Mouse (Mus musculus) urinary bladder, postnatal 10 days (tissue): ENCODE measurements around the gene Pdlim4.

ENCODE experiments used
- DNase-seq: peaks from one replicate; pipeline ENCODE4 v3.0.0; 2022; ENCODE audit warnings: low spot score

Pdlim4 gene

DNA sequence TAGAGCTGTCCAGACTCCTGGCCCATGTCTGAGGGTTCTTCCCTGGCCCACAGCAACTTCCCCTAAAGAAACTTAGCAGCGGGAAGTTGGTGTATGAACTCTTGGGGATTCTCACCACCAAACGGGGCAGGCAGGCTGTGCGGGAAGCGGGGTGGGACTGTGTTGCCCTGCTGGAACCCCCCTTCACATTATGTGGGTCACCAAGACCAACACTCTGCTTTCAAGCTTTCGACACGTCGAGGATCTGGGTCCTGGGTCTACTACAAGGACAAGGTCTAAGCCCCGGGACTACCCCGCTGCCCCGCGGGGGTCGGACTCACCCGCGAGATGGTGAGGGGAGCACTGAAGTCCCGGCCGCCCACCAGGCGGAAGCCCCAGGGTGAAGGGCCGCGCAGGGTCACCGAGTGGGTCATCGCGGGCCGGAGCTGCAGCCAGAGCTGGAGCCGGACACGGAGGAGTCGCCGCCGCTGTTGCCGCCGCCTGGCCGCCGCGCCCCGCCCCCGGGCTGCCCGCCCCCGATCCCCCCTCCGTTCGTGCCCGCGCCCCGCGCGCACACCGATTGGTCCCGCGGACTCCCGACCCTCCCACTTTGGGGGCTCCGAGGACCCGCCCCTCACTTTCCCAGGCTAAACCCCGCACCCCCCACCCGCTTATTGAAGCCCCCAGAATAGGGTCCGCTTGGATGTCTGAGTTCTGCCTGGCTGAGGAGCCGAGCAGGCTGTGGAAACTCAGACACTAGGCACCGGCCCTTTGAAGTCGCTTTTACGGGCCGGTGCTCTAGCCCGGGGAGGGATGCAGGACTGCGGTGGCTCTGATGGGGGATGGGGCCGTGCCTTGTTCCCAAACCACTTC lies at the start of gene Pdlim4:
Pdlim4 (minus strand) TSS at position 495 of the 852 bp plus-strand sequence.
- DNase-seq: no peak

DNA sequence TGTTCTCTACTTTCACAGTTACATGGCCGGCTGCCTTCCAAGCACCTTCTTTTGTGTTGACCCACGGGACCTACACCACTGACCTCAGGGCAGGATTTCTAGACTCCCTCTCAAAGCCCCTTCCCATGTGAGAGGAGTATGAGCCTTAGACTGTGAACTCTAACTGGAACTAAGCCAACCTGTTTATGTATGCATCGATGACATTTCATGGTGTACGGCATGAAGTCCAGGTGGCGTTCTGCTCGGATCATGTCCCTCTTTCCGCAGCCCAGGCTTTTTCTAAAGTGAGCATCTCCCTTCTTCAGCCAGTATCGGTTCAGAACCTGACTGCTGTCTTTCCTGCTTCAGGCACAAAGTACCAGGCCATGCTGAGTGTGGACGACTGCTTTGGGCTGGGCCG lies 48.3 kb upstream of the Pdlim4 start:
- DNase-seq: peak; percentile 5

GRCm38 (mm10) chr11:54116406-54116805 lies 47.6 kb upstream of the Pdlim4 start:
- peak; percentile 7 for DNase-seq

DNA sequence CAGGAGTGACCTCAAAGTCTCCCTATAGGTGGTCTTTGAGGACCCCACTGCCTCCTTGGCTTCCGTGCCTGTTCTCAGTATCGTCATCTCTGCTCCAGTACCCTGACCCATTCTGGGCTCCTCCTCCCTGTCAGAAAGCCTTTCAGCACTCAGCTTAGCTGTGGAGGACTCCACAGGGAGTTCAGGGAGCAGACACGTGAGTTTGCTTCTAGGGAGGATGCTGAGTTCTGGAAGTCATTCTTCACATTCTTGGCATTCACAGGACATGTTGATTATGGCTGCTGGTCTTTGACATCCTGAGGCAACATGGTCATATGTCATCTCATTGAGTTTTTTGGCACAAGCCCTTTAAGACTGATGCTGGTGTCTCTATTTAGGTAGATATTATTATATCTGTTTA lies 47.1 kb upstream of the Pdlim4 start:
- peak; percentile 6 for DNase-seq

DNA sequence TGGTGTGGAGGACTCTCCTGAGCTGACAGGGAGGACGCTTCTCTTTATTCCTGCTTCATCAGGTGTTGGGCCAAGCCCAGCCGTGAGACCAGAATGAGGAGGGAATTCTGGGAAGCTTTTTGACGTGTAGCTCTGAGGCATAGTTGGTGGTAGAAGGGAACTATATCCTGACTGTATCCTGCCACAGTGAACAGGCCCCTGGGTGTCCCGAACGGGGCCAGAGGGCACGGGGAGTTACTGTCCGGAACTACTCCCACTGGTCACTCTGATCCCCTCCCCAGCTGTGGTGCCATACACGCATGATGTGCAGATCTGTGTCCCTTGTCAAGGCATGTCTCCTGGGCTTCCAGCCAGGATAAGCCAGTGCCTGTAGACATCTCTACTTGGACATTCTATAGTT lies 46.5 kb upstream of the Pdlim4 start:
- peak; percentile 8 for DNase-seq

DNA sequence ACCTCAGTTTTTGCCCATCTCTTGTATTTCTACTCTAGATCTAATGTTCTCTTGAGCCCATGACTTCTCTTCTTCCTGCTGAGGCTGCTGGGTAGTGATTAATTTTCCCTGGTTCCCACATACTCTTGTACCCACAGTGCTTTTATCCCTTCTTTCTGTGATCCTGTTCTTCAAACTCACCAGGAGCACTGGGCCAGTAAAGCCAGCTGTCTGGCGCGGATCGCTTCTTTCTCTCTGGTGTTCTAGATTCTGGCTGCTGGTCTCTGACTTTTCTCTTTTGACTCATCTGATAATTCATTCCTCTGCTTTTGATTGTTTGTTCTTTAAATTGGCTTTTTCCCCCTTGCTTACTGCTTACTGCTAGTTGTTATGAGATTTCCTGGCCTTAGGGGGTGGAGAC lies 45.9 kb upstream of the Pdlim4 start:
- DNase-seq: peak; percentile 4

GRCm38 (mm10) chr11:54113352-54113751 lies 44.5 kb upstream of the Pdlim4 start:
- DNase-seq: peak; percentile 4

DNA sequence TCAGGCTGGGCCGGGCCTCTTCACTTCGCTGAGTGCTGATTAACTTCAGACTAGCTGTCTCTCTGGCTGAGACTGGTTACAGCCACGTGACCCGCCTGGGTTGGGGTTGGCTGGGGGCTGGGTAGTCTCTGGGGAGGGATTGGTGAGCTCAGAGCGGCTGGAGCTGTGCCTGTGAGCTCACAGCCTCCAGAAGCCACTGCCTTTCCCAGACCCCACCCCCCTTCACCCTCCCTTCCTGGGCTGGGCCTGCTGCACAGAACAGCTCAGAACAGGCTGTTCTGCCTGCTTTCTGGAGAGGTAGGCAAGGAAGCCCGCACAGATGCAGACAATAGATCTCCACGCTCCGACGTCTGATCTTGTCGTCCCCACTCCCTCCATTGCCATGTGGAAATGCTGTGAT lies 44.1 kb upstream of the Pdlim4 start:
- DNase-seq: peak; percentile 69

DNA sequence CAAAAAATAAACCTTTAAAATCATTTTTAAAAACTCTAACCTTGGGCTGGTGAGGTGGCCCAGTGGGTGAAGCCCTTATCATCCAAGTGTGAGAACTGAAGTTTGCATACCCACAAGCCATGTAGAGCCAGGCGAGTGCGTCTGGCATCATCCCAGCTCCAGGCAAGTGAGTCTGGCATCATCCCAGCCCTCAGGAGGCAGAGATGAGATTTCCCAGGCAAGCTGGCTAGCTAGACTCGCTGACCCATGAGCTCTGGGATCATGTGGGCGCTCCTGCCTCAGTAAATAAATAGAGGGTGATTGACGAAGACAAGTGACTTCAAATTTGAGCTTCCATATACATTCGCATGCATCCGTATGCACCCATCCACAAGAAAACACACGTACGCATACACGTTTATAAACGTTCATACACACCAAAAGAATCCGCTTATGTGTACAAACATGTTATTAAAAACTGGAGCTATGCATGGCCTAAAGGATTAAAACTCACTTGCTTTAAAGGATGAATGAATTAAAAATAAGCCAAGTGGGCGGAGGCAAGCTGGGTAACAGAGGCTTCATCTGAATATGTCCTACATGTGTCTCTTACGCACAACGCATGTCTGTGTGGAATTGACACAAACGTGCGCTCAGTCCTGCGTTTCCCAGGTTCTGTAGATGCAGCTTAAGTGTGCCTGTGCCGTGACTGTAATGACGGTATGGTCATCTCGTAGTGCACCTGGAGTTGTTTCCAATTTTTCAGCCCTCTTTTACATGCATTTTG lies 43.3 kb upstream of the Pdlim4 start:
- DNase-seq: peak; percentile 10

GRCm38 (mm10) chr11:54111291-54111690 lies 42.5 kb upstream of the Pdlim4 start:
- DNase-seq: peak; percentile 8

- DNase-seq: peak; percentile 8
Measured at GRCm38 (mm10) chr11:54108894-54109293, 40.1 kb upstream of the Pdlim4 start.

DNA sequence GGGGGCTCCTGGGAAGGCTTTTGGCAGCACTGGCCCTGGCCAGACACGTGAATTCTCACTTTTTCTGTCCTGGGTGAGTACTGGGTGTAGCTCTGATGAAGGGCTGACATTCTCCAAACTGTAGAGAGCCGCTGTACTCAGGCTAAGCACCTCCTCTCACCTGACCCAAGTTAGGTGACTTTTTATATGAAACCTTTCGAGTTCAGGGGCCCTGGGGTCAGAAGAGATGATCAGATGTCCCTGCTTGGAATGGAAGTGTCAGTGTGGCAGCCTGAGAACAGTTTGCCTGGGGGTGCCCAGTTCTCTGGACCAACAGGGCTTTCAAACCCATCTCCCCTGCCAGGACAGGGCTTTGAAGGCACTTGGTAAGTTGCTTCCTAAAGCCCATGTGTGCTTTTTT lies 39.3 kb upstream of the Pdlim4 start:
- peak; percentile 3 for DNase-seq

GRCm38 (mm10) chr11:54107239-54107638 lies 38.4 kb upstream of the Pdlim4 start:
- peak; percentile 8 for DNase-seq

DNA sequence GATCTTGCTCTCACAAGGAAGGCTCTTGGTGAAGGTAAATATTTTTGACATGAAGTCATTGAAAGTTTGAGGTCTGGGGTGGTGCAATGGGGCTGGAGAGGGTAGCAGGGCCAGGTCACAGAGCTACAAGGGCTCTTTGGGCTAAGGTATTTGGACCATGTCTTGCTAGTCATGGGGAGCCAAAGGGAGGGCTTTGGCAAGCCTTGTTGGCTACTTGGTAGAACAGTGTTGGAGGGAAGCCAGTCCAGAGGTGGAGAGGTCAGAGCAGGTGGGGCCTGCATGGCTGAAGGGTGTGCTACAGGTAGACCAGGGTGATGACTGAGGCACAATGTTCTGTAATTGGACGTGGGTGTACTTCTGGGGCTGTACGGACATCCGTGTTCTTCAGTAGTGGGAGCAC lies 37.9 kb upstream of the Pdlim4 start:
- no peak for DNase-seq

DNA sequence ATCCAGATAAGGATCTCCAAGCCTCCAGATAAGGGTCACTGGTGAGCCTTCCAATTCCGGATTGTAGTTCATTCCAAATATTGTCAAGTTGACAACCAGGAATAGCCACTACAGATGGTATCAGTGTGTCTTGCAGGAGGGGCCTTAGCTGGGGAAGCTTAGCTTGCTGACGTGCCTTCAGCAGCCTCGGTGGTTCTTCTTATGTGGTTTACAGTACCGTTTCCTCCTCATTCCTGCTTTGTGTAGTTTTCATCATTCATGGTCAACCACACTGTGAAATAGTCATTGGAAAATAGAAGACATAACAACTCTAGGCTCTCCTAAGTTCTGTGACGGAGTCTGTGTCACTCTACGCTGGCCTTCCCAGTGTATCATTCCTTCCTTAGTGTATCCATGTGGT lies 36.2 kb upstream of the Pdlim4 start:
- no peak for DNase-seq

DNA sequence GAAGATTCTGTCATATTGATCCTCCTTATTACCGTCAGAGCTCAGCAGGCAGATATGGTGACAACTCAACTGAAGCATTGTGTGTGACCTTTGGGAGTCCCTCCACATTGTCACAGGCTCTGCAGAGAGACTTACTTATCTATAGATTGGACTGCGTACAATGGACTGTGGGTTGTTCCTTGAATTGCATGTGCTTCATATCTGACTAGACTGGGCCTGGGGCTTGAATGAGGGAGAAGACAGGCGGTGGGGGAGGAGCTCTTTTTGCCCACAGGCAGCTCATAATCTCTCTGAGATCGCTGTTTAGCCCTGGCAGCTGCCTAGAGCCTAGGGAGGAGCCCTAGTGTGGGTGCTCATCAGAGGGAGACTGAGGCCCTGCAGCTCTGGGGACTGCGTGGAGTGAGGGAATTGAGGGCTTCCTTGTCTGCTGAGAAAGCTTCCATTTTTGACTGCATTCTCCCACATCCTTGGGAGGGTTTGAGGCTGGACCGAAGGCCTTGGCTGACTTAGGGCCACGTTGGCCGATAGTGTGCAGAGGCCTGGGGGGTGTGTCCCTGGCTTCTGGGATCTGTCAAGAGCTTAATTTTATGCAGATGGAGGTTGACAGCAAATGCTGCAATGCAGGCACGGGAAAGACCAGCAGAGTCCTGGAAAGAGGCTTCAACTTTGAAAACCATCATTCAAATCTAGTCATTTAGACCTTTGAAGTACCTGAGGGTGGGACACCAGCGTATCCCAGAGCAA lies 34.1 kb upstream of the Pdlim4 start:
- DNase-seq: no peak

DNA sequence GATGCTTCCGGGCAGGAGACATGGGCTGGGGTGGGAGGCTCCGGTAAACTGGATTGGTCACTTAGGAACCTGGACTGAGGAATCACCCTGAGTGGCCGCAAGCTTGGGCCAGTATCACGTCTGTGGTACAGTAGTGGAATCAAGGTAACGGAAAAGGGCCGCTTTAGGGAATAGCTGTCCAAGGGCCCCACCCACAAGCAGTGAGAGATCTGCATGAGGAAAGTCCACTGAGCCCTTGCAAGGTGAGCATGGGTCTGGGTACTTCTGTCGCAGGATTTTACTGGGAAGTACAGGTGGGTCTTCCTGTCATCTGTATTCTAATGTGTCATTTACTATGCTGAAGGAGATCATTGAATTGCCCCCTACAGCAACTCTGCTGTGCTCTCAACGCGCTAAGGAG lies 32.9 kb upstream of the Pdlim4 start:
- DNase-seq: no peak

- no peak for DNase-seq
Measured at GRCm38 (mm10) chr11:54100692-54101591, 32.1 kb upstream of the Pdlim4 start.

GRCm38 (mm10) chr11:54100045-54100691 lies 31.4 kb upstream of the Pdlim4 start, which contains the start of gene P4ha2:
Gene P4ha2, plus strand, starts transcription at chr11:54100095.
- DNase-seq: no peak

- DNase-seq: no peak
Measured at GRCm38 (mm10) chr11:54093000-54093399, 24.2 kb upstream of the Pdlim4 start.

DNA sequence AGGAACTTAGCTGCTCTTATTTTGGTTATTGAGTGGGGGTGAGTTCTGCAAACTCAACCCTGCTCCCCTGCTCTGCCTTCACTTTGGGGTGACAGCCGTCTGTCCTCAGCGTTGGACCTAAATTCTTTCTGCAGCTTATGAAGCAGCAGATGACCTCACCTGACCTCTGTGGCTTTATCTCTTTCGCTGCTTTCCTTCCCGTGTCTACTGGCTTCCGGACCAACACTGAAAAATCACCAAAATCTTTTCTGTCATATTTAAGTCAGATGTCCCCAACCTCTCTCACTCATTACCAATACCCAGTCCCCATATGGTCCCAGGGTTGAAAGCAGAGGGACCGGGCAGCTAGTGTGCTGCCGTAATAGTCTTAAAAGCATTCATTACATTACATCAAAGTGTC lies 23.4 kb upstream of the Pdlim4 start:
- no peak for DNase-seq
